Mouse (Mus musculus): ENCODE measurements at regions not wholly inside any gene's neighbourhood (a gene's known extent, or its start where the extent isn't known, plus 50 kb on each side); places are given as distances from the start of the nearest gene placed in this dataset.
"Not testable (repeated sequence)": the region's sequence is repeated elsewhere in the genome, so short reads cannot be mapped to it uniquely, and the experiment has no call there.

DNA sequence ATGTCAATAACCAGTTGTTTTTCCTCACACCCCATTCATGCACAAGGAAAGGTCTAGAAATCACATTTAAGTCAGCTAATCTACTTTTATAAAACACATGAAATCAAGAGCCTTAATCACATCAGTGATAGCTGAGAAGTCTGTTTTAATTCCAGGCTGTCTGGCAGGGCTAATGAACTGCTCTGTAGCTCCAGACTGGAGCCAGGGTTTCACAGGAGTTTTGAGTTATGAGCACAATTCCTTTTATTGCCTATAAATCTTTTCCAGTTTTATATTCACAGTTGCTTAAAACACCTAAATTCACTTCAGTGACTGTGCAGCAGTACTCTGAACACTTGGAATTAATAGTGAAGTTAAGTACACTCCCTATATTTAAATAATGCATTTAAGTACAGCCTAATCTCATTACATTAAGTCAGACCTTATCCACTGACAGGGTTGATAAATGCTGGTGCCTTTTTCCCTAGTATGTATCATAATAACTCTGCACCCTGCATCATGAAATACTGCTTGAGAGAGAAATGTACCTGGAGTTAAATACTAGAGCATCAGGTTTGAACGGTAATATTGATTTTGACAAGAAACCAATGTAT lies 198.6 kb upstream of the Gria4 start:
- no peak for DNase-seq (ENCODE audit: low read depth)

DNA sequence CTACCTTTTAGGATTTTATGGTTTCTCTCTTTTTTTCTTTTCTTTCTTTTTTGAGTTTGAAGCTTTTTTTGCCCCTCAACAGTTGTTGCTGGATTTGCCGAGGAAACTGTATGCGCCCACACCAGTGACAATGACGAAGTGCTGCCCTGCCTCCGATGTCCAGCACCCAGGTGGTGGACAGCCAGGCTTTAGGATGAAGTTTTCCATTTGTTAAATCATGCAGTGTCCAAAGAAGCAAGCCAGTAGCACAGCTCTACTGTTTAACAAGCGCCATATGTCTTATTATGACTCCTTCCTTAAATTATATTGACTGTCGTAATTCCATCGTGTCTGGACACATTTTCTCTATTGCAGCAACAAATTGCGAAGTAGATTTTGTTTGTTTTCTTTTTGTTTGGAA lies 183.4 kb upstream of the Gria4 start:
- DNase-seq (ENCODE audit: low read depth), result not testable (repeated sequence)

DNA sequence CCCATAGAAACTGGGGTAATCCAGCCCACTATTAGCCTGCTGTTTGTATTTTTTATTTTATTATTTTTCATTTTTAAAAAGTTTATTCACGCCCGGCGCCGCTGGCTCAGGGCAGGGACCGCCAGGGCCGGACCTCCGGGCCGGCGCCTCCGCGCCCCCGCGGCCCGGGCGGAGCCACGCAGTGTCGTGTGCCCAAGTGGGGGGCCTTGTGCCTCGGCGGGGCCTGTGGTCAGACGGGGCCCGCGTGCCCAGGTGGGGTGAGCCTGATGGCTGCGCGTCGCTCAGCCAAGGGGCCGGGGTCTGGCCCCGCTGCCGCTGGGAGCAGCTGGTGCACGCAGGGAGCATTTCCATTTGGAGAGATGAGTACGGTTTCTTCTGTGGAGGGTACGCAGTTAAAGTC lies 181.5 kb upstream of the Gria4 start:
- no peak for DNase-seq (ENCODE audit: low read depth)

DNA sequence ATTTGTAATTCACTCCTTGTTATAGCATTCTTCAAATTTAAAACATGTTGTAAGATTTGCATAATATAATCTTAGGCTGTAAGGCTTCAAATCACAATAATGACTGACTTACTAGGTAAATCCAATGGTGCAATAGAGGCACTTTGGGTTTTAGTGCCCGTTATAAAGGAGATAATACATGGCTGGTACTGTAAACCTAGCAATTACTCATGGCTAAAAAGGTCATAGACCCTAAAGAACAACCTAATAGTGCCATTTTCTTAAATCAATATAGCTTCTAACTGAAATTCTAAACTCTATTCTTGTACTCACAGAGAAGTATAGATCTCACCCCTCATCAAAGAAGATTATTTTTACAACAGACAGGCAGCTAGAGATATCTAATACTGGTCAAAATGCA lies 179.0 kb upstream of the Gria4 start:
- DNase-seq (ENCODE audit: low read depth), result no peak

DNA sequence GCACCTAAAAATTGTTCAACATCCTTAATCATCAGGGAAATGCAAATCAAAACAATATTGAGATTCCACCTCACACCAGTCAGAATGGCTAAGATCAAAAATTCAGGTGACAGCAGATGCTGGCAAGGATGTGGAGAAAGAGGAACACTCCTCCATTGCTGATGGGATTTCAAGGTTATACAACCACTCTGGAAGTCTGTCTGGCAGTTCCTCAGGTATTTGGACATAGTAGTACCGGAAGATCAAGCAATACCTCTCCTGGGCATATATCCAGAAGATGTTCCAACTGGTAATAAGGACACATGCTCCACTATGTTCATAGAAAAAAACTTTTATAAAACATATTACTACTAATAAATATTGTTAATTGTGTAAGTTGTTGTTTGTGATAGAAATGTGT lies 135.8 kb upstream of the Gria4 start:
- DNase-seq (ENCODE audit: low read depth), result peak; percentile 8

DNA sequence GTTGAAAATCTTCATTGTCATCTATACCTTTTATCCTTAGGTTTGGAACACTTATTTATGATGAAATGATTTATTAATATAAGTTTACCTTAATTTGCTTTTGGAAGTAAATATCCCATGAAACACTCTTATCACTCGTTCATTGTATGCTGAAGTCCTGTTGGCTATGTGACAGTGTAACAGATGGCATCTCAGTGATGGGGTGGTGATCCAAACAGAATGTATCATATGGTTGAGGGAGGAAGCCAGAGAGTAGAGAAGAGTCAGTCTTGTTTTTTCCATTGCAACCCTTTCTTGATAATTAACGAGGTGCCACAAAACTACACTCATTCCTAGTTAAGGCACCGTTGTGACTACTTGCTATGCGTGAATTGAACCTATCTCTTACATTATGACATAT lies 134.3 kb upstream of the Gria4 start:
- DNase-seq (ENCODE audit: low read depth), result no peak

DNA sequence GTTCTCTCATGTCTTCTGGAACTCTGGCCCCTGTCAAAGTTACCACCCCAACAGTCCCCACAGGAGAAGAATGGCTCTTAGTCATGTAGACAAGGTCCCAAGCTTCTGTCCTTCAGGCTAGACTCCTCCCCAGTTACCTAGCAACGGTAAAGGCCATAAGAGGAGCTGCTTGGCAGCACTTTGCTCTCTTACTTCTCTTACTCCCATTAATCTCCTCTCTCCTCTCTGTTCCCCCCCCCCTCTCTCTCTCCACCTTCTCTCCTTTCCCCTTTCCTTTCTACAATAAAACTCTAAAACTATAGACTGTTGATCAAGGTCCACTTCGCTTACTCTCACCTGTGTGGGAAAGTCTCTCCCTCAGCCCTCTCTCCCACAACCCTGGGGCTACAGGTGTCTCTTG lies 114.5 kb upstream of the Gria4 start:
- DNase-seq (ENCODE audit: low read depth), result no peak

DNA sequence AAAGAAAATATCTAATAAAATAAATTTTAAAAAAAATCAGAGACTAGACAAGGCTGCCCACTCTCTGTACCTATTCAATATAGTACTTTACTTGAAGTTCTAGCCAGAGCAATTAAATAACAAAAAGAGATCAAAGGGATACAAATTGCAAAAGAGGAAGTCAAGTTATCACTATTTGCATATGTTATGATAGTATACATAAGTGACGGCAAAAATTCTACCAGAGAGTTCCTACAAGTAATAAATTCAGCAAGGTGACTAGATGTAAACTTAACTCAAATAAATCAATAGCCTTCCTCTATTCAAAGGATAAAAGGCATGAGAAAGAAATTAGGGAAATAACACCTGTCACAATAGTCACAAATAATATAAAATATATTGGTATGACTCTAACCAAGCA lies 89.4 kb upstream of the Gria4 start:
- no peak for DNase-seq (ENCODE audit: low read depth)
